Mouse (Mus musculus): ENCODE measurements around the gene Il10. TPM values are rescaled to one million over a fixed set of nuclear protein-coding genes. Genes with fewer than 3 reads are reported as not detected.

The Il10 gene
- polyA plus RNA-seq, 1 experiment, result not detected

DNA sequence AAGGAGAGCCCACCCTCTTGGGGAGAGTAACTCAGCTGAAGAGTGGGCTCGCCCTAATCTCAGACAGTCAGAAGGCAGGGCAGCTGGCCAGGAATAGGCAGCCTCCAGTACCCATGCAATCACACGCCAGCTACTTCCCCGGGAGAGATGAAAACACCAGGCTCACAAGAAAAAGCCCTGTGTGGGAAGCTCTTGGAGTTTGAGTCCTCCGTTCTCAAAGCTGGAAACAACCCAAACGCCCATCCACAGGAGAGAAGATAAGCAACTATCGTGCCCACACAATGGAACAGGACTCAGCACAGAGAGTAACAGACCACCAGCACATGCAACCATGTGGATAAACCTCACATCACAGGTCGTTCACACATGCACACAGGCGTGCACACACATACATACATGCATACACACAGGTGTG is 54.9 kb downstream of the Il10 start:
- no peak overlapping the region for H3K4me3 ChIP-seq (ENCODE audit: insufficient read depth, low read depth, low read length)
- H3K4me1 ChIP-seq (ENCODE audit: control insufficient read depth, insufficient read depth, insufficient read length, low read length), result peaks cover 55% of the 10 kb centered on the region
- H3K27ac ChIP-seq (replicated peaks; ENCODE audit: low read depth, low read length), result peak overlapping the region; percentile 65

Other genes with a start within 250 kb of the Il10 start
- not detected in 2 replicates for gene Fcamr, start 218.9 kb upstream of the Il10 start, polyA plus RNA-seq (2012; ENCODE audit: insufficient read depth, insufficient read length, missing spikeins)
- gene Pigr, start 193.2 kb upstream of the Il10 start, polyA plus RNA-seq (2012; ENCODE audit: insufficient read depth, insufficient read length, missing spikeins), result 0.71 TPM in 1 of 2 replicates, not detected in the other
- not detected in 2 replicates for gene Fcmr, start 154.2 kb upstream of the Il10 start, polyA plus RNA-seq (2012; ENCODE audit: insufficient read depth, insufficient read length, missing spikeins)
- not detected in 2 replicates for gene Il24, start 132.4 kb upstream of the Il10 start, polyA plus RNA-seq (2012; ENCODE audit: insufficient read depth, insufficient read length, missing spikeins)
- gene Il20, start 108.4 kb upstream of the Il10 start, polyA plus RNA-seq (2012; ENCODE audit: insufficient read depth, insufficient read length, missing spikeins), result not detected in 2 replicates
- gene Il19, start 79.7 kb upstream of the Il10 start, polyA plus RNA-seq (2012; ENCODE audit: insufficient read depth, insufficient read length, missing spikeins), result not detected in 2 replicates
- gene Mapkapk2, start 78.0 kb downstream of the Il10 start, polyA plus RNA-seq (2012; ENCODE audit: insufficient read depth, insufficient read length, missing spikeins), result 76.7 and 87.6 TPM in 2 replicates
- not detected in 2 replicates for gene Dyrk3, start 118.5 kb downstream of the Il10 start, polyA plus RNA-seq (2012; ENCODE audit: insufficient read depth, insufficient read length, missing spikeins)
- gene Eif2d, start 133.3 kb downstream of the Il10 start, polyA plus RNA-seq (2012; ENCODE audit: insufficient read depth, insufficient read length, missing spikeins), result 21.0 and 24.0 TPM in 2 replicates
- 0.50 and 0.99 TPM in 2 replicates for gene Rassf5, start 225.4 kb downstream of the Il10 start, polyA plus RNA-seq (2012; ENCODE audit: insufficient read depth, insufficient read length, missing spikeins)